Mouse (Mus musculus): Measurements from ENCODE around the gene Snx5. TPM values are rescaled to one million over a fixed set of nuclear protein-coding genes. Genes with fewer than 3 reads are reported as not detected.
A peak's percentile ranks its signal among the peaks of the same experiment; 100 is the strongest.

The Snx5 gene
- polyA plus RNA-seq, 1 experiment from 2014 or later, result 103 TPM

DNA sequence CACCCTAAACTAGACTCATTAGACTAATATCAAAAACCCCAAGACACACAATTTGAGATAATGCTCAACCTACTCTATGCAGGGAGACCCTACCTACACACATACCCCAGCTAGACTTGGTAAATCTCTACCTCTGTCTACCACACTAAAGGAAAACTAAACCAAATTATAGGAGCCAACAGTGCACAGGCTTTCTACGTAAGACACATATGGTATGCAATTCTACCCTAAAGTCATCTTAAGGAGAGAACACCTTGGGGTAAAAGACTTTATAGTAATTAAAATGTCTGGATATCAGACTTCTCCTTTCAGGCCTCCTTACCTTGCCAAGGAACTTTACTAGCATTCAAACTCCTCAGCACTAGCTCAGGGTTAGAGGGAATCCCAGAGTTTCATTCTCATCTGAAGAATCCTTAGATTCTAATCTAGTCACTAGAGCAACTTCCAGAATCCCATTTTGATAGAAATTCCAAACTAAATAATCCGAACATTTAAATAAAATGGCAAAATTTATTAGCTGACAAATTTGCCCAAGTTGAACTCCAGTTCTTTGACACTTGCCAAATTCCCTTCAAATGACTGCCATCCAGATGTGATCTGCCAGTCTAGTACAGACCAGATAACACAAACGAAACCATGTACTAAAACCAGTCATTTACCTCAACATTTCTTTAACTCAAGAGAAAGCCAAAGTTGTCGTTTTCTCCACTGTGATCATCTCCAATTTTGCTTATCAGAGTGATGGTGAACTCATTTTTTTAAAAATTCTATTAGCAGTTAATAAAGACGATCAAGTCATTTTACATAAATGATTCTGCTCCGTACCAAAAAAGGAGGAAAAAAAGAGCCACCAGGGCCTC is 2.0 kb downstream of the Snx5 start:
- Histone ChIP-seq H3K9me3 (replicated peaks; ENCODE audit: low read length) (no peaks in the 10 kb centered on the region), H3K9ac (ENCODE audit: low read depth, low read length) (peak overlapping the region; percentile 93), H3K27me3 (ENCODE audit: insufficient read depth, low read length) (no peaks in the 10 kb centered on the region), H3K4me1 (replicated peaks; ENCODE audit: insufficient read depth, low read length) (peaks cover 13% of the 10 kb centered on the region), H3K27ac (no peak overlapping the region), H3K4me2 (ENCODE audit: low read length) (peak overlapping the region; percentile 79), H3K4me3 (replicated peaks; ENCODE audit: low read depth, low read length) (peak overlapping the region; percentile 79), H3K36me3 (ENCODE audit: insufficient read depth, low read length) (no peaks in the 10 kb centered on the region)
- ATAC-seq (replicated peaks; ENCODE audit: low FRiP score, low read depth) (no peak), DNase-seq (ENCODE audit: low spot score) (no peak)
- 6% methylated on average over 6 of the region's 6 CpGs for WGBS
- TF ChIP-seq CTCF (IDR thresholded peaks at IDR 0.05; ENCODE audit: low read depth), result no peak

DNA sequence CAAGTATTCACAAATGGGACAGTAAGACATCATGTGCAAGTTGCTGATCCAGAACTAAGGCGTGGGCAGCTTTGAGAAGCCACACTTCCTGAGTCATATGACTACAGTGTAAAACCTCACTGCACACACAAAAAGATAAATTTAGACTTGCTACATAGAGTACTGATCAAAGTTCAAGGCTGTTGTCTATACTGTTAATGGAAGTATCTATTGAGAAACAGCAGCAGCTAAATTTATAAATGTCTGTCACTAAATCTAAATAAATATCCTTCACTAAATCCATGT is 3.0 kb downstream of the Snx5 start:
- no peak overlapping the region for H3K27ac ChIP-seq
- no peak for TF ChIP-seq CTCF (IDR thresholded peaks at IDR 0.05; ENCODE audit: low read depth)
- no peak overlapping the region for H3K4me3 ChIP-seq (replicated peaks; ENCODE audit: low read depth, low read length)
- 18% methylated on average over 1 of the region's 1 CpGs for WGBS
- H3K27me3 ChIP-seq (ENCODE audit: insufficient read depth, low read length), result no peaks in the 10 kb centered on the region
- H3K9ac ChIP-seq (ENCODE audit: low read depth, low read length), result no peak overlapping the region
- no peaks in the 10 kb centered on the region for H3K9me3 ChIP-seq (replicated peaks; ENCODE audit: low read length)
- no peaks in the 10 kb centered on the region for H3K36me3 ChIP-seq (ENCODE audit: insufficient read depth, low read length)
- peak overlapping the region; percentile 79; the same call in 1 of the 2 replicates for H3K4me2 ChIP-seq (ENCODE audit: low read length)
- ATAC-seq (replicated peaks; ENCODE audit: low FRiP score, low read depth), result no peak
- DNase-seq (ENCODE audit: low spot score), result no peak
- peaks cover 13% of the 10 kb centered on the region for H3K4me1 ChIP-seq (replicated peaks; ENCODE audit: insufficient read depth, low read length)

GRCm38 (mm10) chr2:144267004-144267730 is 3.5 kb downstream of the Snx5 start:
- Histone ChIP-seq H3K27me3 (ENCODE audit: insufficient read depth, low read length) (no peaks in the 10 kb centered on the region), H3K4me3 (replicated peaks; ENCODE audit: low read depth, low read length) (no peak overlapping the region), H3K4me1 (replicated peaks; ENCODE audit: insufficient read depth, low read length) (peaks cover 13% of the 10 kb centered on the region), H3K9me3 (replicated peaks; ENCODE audit: low read length) (no peaks in the 10 kb centered on the region), H3K27ac (peak overlapping the region; percentile 31; the same call in 1 of the 2 replicates), H3K36me3 (ENCODE audit: insufficient read depth, low read length) (no peaks in the 10 kb centered on the region), H3K9ac (ENCODE audit: low read depth, low read length) (no peak overlapping the region), H3K4me2 (ENCODE audit: low read length) (peak overlapping the region; percentile 21; the same call in 1 of the 2 replicates)
- WGBS, result 57% methylated on average over 5 of the region's 5 CpGs
- no peak for DNase-seq (ENCODE audit: low spot score)
- ATAC-seq (replicated peaks; ENCODE audit: low FRiP score, low read depth), result no peak
- TF ChIP-seq CTCF (IDR thresholded peaks at IDR 0.05; ENCODE audit: low read depth), result no peak

GRCm38 (mm10) chr2:144265916-144266683 is 4.6 kb downstream of the Snx5 start:
- H3K4me2 ChIP-seq (ENCODE audit: low read length), result no peak overlapping the region
- 55% methylated on average over 4 of the region's 4 CpGs for WGBS
- no peaks in the 10 kb centered on the region for H3K9me3 ChIP-seq (replicated peaks; ENCODE audit: low read length)
- no peaks in the 10 kb centered on the region for H3K27me3 ChIP-seq (ENCODE audit: insufficient read depth, low read length)
- ATAC-seq (replicated peaks; ENCODE audit: low FRiP score, low read depth), result no peak
- no peak overlapping the region for H3K27ac ChIP-seq
- DNase-seq (ENCODE audit: low spot score), result no peak
- H3K36me3 ChIP-seq (ENCODE audit: insufficient read depth, low read length), result 0 out of 2 replicates have a peak, but pooled peaks cover 7% of the 10 kb centered on the region
- TF ChIP-seq CTCF (IDR thresholded peaks at IDR 0.05; ENCODE audit: low read depth), result no peak
- H3K4me3 ChIP-seq (replicated peaks; ENCODE audit: low read depth, low read length), result no peak overlapping the region
- H3K9ac ChIP-seq (ENCODE audit: low read depth, low read length), result no peak overlapping the region
- H3K4me1 ChIP-seq (replicated peaks; ENCODE audit: insufficient read depth, low read length), result peaks cover 13% of the 10 kb centered on the region

DNA sequence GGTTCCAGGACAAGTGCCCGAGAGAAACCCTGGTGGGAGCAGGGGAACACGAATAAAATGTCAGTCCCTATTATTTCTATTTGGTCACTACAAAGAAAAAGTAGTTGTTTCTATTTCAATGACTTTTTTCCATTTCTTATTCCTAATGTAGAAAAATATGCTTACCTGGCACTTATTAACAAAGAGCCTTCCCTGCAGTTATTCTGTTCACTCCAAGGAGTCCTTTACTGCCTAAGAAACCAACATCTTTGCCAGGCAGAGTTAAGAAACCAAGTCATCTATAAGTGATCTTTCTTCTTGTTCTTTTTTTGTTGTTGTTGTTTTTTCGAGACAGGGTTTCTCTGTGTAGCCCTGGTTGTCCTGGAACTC is 5.6 kb downstream of the Snx5 start:
- ATAC-seq (replicated peaks; ENCODE audit: low FRiP score, low read depth) (no peak), DNase-seq (ENCODE audit: low spot score) (no peak)
- H3K9me3 ChIP-seq (replicated peaks; ENCODE audit: low read length), result no peaks in the 10 kb centered on the region
- peak overlapping the region; percentile 54; the same call in 1 of the 2 replicates for H3K27ac ChIP-seq
- TF ChIP-seq CTCF (IDR thresholded peaks at IDR 0.05; ENCODE audit: low read depth), result no peak
- H3K4me2 ChIP-seq (ENCODE audit: low read length), result no peak overlapping the region
- peaks cover 13% of the 10 kb centered on the region for H3K4me1 ChIP-seq (replicated peaks; ENCODE audit: insufficient read depth, low read length)
- 67% methylated on average over 3 of the region's 3 CpGs for WGBS
- H3K4me3 ChIP-seq (replicated peaks; ENCODE audit: low read depth, low read length), result no peak overlapping the region
- no peak overlapping the region for H3K9ac ChIP-seq (ENCODE audit: low read depth, low read length)
- no peaks in the 10 kb centered on the region for H3K27me3 ChIP-seq (ENCODE audit: insufficient read depth, low read length)
- H3K36me3 ChIP-seq (ENCODE audit: insufficient read depth, low read length), result 0 out of 2 replicates have a peak, but pooled peaks cover 14% of the 10 kb centered on the region

Measured in kidney, postnatal 0 days (tissue).